7 mouse cellular contexts compared by ENCODE assay signal in the genomic region with DNA sequence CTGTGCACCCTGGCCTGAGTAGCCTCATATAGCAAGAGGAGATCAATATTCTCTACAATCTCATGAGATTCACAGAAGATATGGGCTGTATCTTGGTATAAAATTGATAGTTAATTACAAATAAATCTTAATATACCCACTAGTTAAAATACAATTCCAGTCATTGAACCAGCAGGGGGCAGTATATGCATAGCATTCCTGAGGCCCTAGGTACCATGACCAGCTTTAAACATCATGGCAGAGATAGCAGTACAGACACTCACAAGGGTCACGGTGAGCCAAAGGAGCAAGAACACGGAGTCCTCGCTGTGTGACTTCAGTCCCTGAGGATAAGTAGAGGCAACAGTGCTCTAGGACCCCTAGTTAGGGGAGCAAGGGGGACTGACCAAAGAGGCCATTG. TPM values are rescaled to one million over a fixed set of nuclear protein-coding genes. Genes with fewer than 3 reads are reported as not detected.
A peak's percentile ranks its signal among the peaks of the same experiment; 100 is the strongest.
DNase-seq lines count a peak whose midpoint lies in the region; ATAC-seq and TF ChIP-seq lines count a peak whose summit lies in the region.

No protein-coding gene starts in this region.

- H3K4me1 ChIP-seq in kidney, adult 2 months (ENCODE audit: control insufficient read depth, insufficient read depth, low read length): no peaks in the 10 kb centered on the region
- no peaks in the 10 kb centered on the region for H3K4me1 ChIP-seq in kidney, embryonic 15.5 days
- H3K4me1 ChIP-seq in liver, postnatal 0 days (ENCODE audit: insufficient read depth): no peaks in the 10 kb centered on the region

- H3K4me2 ChIP-seq in kidney, embryonic 15.5 days: no peak overlapping the region
- H3K4me2 ChIP-seq in liver, postnatal 0 days (ENCODE audit: low read depth, low read length): no peak overlapping the region

- WGBS in kidney, adult 2 months: 50% methylated on average over 3 of the region's 3 CpGs
- 62% methylated on average over 3 of the region's 3 CpGs for WGBS in kidney, embryonic 15.5 days
- 39% methylated on average over 3 of the region's 3 CpGs for WGBS in liver, postnatal 0 days (ENCODE audit: insufficient replicate concordance)

- no peaks in the 10 kb centered on the region for H3K9me3 ChIP-seq in kidney, embryonic 15.5 days (replicated peaks)
- H3K9me3 ChIP-seq in liver, postnatal 0 days (ENCODE audit: low read length): no peaks in the 10 kb centered on the region

- no peak for ATAC-seq in kidney, embryonic 15.5 days (replicated peaks; ENCODE audit: low FRiP score)
- ATAC-seq in liver, postnatal 0 days: 0 out of 2 replicates have a peak, but pooled peaks have one; percentile 40
- no peak for ATAC-seq in erythroblast, adult 5-6 weeks (replicated peaks; ENCODE audit: low FRiP score, poor library complexity, severe bottlenecking)

- peak; percentile 74 for DNase-seq in kidney, adult 2 months
- DNase-seq in CD4-positive, CD25-positive, alpha-beta regulatory T cell, adult 2 months (ENCODE audit: low read depth, low spot score): peak; percentile 79
- peak; percentile 56 for DNase-seq in MEL-GATA-1-ER (ENCODE audit: extremely low read depth, low read depth)
- DNase-seq in embryo, embryonic 11.5 days (ENCODE audit: low read depth, low spot score): peak; percentile 50
- no peak for DNase-seq in liver, postnatal 0 days

- no peak overlapping the region for H3K4me3 ChIP-seq in kidney, adult 2 months (ENCODE audit: insufficient read depth, low read depth, low read length)
- no peak overlapping the region for H3K4me3 ChIP-seq in kidney, embryonic 15.5 days (replicated peaks)
- no peak overlapping the region for H3K4me3 ChIP-seq in liver, postnatal 0 days (ENCODE audit: low read depth, low read length)

- TF ChIP-seq POLR2A in kidney, adult 2 months (IDR thresholded peaks at IDR 0.05; ENCODE audit: low read depth, low read length): no peak

- no peak overlapping the region for H3K27ac ChIP-seq in kidney, adult 2 months (ENCODE audit: insufficient read depth, low read depth, low read length)
- no peak overlapping the region for H3K27ac ChIP-seq in kidney, embryonic 15.5 days
- H3K27ac ChIP-seq in liver, postnatal 0 days (ENCODE audit: low read depth): no peak overlapping the region

- H3K27me3 ChIP-seq in kidney, adult 2 months (replicated peaks; ENCODE audit: control insufficient read depth, insufficient read depth, low read length): no peaks in the 10 kb centered on the region
- H3K27me3 ChIP-seq in kidney, embryonic 15.5 days: no peaks in the 10 kb centered on the region
- H3K27me3 ChIP-seq in liver, postnatal 0 days (ENCODE audit: insufficient read depth, low read length): no peaks in the 10 kb centered on the region

- H3K9ac ChIP-seq in kidney, embryonic 15.5 days: no peak overlapping the region
- H3K9ac ChIP-seq in liver, postnatal 0 days (replicated peaks): no peak overlapping the region

- H3K36me3 ChIP-seq in kidney, adult 2 months (ENCODE audit: control insufficient read depth, insufficient read depth, low read length): no peaks in the 10 kb centered on the region
- no peaks in the 10 kb centered on the region for H3K36me3 ChIP-seq in kidney, embryonic 15.5 days
- peaks cover 10% of the 10 kb centered on the region; the same call in 1 of the 2 replicates for H3K36me3 ChIP-seq in liver, postnatal 0 days (replicated peaks; ENCODE audit: insufficient read depth, low read length)

- TF ChIP-seq EP300 in liver, postnatal 0 days (IDR thresholded peaks at IDR 0.05; ENCODE audit: low read depth): no peak

- peak; percentile 47 for TF ChIP-seq CTCF in kidney, adult 2 months (conservative IDR thresholded peaks at IDR 0.05; ENCODE audit: insufficient read depth, insufficient read length, low read depth, low read length)
- TF ChIP-seq CTCF in liver, postnatal 0 days (IDR thresholded peaks at IDR 0.05; ENCODE audit: low read depth): peak; percentile 84

RNA-seq across cellular contexts. Expression of a gene that starts 28.6 kb away (rescaled TPM):
- 69.9 and 73.3 TPM in 2 replicates for polyA plus RNA-seq in kidney, adult 2 months (2012; rRNA removed)
- 5.7 and 5.8 TPM in 2 replicates for polyA plus RNA-seq in kidney, embryonic 15.5 days (2015; fragmentation: Nextera tagmentation; extraction: Ambion mirVana)
- 81.9 and 83.5 TPM in 2 replicates for polyA plus RNA-seq in liver, postnatal 0 days (2015; fragmentation: Nextera tagmentation; extraction: Ambion mirVana)
- 6.1 and 12.5 TPM in 2 replicates for total RNA-seq in erythroblast, adult 5-6 weeks (2015; ENCODE audit: low replicate concordance)
- 3.3 TPM in 1 of 2 replicates, not detected in the other for total RNA-seq in erythroblast, adult 5-6 weeks (2017; ENCODE audit: low replicate concordance)

RNA-seq across cellular contexts. Expression of a gene that starts 50.0 kb away (rescaled TPM):
- 26.7 and 28.7 TPM in 2 replicates for polyA plus RNA-seq in kidney, adult 2 months (2012; rRNA removed)
- polyA plus RNA-seq in kidney, embryonic 15.5 days (2015; fragmentation: Nextera tagmentation; extraction: Ambion mirVana): 10.2 and 12.5 TPM in 2 replicates
- polyA plus RNA-seq in liver, postnatal 0 days (2015; fragmentation: Nextera tagmentation; extraction: Ambion mirVana): 6.3 and 7.4 TPM in 2 replicates
- total RNA-seq in erythroblast, adult 5-6 weeks (2015; ENCODE audit: low replicate concordance): 8.5 and 13.8 TPM in 2 replicates
- total RNA-seq in erythroblast, adult 5-6 weeks (2017; ENCODE audit: low replicate concordance): 6.6 and 13.1 TPM in 2 replicates

RNA-seq across cellular contexts. Expression of a gene that starts 57.3 kb away (rescaled TPM):
- 2.9 and 3.8 TPM in 2 replicates for polyA plus RNA-seq in kidney, adult 2 months (2012; rRNA removed)
- polyA plus RNA-seq in kidney, embryonic 15.5 days (2015; fragmentation: Nextera tagmentation; extraction: Ambion mirVana): 1.3 TPM in 2 replicates
- 1.6 and 2.2 TPM in 2 replicates for polyA plus RNA-seq in liver, postnatal 0 days (2015; fragmentation: Nextera tagmentation; extraction: Ambion mirVana)
- not detected in 2 replicates for total RNA-seq in erythroblast, adult 5-6 weeks (2015; ENCODE audit: low replicate concordance)
- not detected in 2 replicates for total RNA-seq in erythroblast, adult 5-6 weeks (2017; ENCODE audit: low replicate concordance)

RNA-seq across cellular contexts. Expression of a gene that starts 58.9 kb away (rescaled TPM):
- polyA plus RNA-seq in kidney, adult 2 months (2012; rRNA removed): not detected in 2 replicates
- polyA plus RNA-seq in kidney, embryonic 15.5 days (2015; fragmentation: Nextera tagmentation; extraction: Ambion mirVana): not detected in 2 replicates
- 0.45 and 0.53 TPM in 2 replicates for polyA plus RNA-seq in liver, postnatal 0 days (2015; fragmentation: Nextera tagmentation; extraction: Ambion mirVana)
- not detected in 2 replicates for total RNA-seq in erythroblast, adult 5-6 weeks (2015; ENCODE audit: low replicate concordance)
- not detected in 2 replicates for total RNA-seq in erythroblast, adult 5-6 weeks (2017; ENCODE audit: low replicate concordance)

Comparison
In these comparisons a context has a peak if more than half of its experiments do, and no peak if none do; other contexts are left out.
1. RNA of a gene that starts 28.6 kb away (polyA plus RNA-seq): 81.9 to 83.5 TPM in liver, postnatal 0 days and 69.9 to 73.3 TPM in kidney, adult 2 months; 5.7 to 5.8 TPM in kidney, embryonic 15.5 days; every median in the first group is over 10 times any median in the second.